Mouse (Mus musculus) heart, embryonic 15.5 days (tissue): ENCODE data around the gene Mmachc. TPM values are rescaled to one million over a fixed set of nuclear protein-coding genes. Genes with fewer than 3 reads are reported as not detected.
"Not testable (repeated sequence)": the region's sequence is repeated elsewhere in the genome, so short reads cannot be mapped to it uniquely, and the experiment has no call there.

Experiments
- ATAC-seq: fragments of 200-750 bp; cut with Nextera tagmentation; replicated peaks from 2 replicates; pipeline ENCODE4 v1.8.0; 2017; ENCODE audit warnings: low read depth, moderate TSS enrichment; ENCODE audit not compliant: insufficient number of reproducible peaks, insufficient read depth, low FRiP score
- H3K27ac ChIP-seq: fragments of 300-500 bp; sonication (generic); 2 replicates; pipeline ENCODE4 v1.5.1; 2015; ENCODE audit warnings: mild to moderate bottlenecking, inconsistent platforms
- H3K27me3 ChIP-seq: fragments of 300-500 bp; sonication (generic); 2 replicates; pipeline ENCODE4 v1.6.1; 2015; ENCODE audit warnings: inconsistent platforms
- H3K36me3 ChIP-seq: fragments of 300-500 bp; sonication (generic); 2 replicates; pipeline ENCODE4 v1.6.1; 2015; ENCODE audit warnings: mild to moderate bottlenecking, inconsistent platforms
- H3K4me1 ChIP-seq: fragments of 300-500 bp; sonication (generic); replicated peaks from 2 replicates; pipeline ENCODE4 v1.6.1; 2015; ENCODE audit warnings: inconsistent platforms
- H3K4me2 ChIP-seq: fragments of 300-500 bp; sonication (generic); 2 replicates; pipeline ENCODE4 v1.6.1; 2015; ENCODE audit warnings: inconsistent platforms, mild to moderate bottlenecking, moderate library complexity
- H3K4me3 ChIP-seq: fragments of 300-500 bp; sonication (generic); 2 replicates; pipeline ENCODE4 v1.5.1; 2015; ENCODE audit warnings: mild to moderate bottlenecking, inconsistent platforms
- H3K9ac ChIP-seq: fragments of 300-500 bp; sonication (generic); 2 replicates; pipeline ENCODE4 v1.6.1; 2015; ENCODE audit warnings: mild to moderate bottlenecking, inconsistent platforms
- H3K9me3 ChIP-seq: fragments of 300-500 bp; sonication (generic); replicated peaks from 2 replicates; pipeline ENCODE4 v1.6.1; 2016; ENCODE audit warnings: inconsistent platforms
- WGBS: fragments of 180-500 bp; shearing (Covaris S2); methylation state at CpG from one replicate; pipeline ENCODE4 v1.1.7; 2015; ENCODE audit warnings: mixed read lengths; 5-methylcytosine and 5-hydroxymethylcytosine counted together
- polyA plus RNA-seq: library from polyadenylated mRNA; unstranded; fragments of >200 nt; fragmentation: Nextera tagmentation; extraction: Ambion mirVana; gene quantifications from 2 replicates; pipeline ENCODE4 v1.2.1, GENCODE M21; 2015

Mmachc gene
- polyA plus RNA-seq, 1 experiment from 2014 or later, result 33.9 TPM

DNA sequence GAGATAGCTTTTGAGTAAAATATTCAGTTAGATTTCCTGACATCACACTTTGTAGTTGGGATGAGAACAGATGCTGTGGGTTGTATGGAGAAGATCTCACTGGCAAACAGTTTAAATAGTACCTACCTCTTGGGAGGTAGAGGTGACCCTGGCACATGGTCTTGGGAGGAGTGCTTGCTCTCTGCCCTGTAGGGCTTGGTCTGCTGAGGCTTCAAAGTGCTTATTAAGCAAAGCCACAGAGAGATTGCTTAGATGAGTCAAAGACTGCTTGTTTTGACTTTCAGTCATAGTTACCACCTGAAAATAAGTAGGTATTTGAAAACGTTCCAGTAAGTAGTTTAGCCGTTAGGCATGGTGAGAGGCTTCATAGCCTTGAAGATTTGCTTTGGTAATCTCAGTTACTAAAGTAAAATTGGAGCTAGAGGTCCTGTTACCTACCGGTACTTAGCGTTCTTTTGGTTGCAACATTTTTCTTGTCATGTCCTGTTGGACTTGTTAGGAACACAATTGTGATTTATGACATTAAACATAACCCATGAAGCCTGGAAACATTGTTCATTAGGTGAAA lies 18.8 kb downstream of the Mmachc start:
- WGBS, result 82% methylated on average over 4 of the region's 4 CpGs
- no peak overlapping the region for H3K9ac ChIP-seq
- H3K9me3 ChIP-seq, result no peaks in the 10 kb centered on the region
- no peaks in the 10 kb centered on the region for H3K27me3 ChIP-seq
- peaks cover 60% of the 10 kb centered on the region for H3K36me3 ChIP-seq
- no peak overlapping the region for H3K4me2 ChIP-seq
- H3K4me3 ChIP-seq, result no peak overlapping the region
- no peak for ATAC-seq
- H3K4me1 ChIP-seq, result peaks cover 22% of the 10 kb centered on the region
- H3K27ac ChIP-seq, result no peak overlapping the region

DNA sequence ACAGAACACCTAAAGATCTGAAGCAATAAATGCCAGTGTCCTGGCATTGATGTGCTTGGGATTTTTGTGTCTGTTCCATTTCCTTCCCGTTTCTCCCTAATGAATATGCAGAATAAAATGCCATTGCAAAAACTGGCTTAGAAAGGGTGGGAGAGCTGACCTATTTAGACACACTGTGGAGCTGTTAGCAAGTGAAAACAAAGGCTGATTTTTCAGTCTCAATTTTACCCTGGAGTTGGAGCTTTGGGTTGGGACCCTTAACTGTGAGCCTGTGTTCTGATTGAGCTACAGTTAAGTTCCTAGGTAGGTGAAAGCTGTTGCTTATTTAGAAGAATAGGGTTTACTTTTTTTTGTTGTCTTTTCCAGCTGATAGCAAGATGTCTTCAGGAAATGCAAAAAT lies 21.2 kb downstream of the Mmachc start:
- H3K4me1 ChIP-seq, result peaks cover 22% of the 10 kb centered on the region
- peak overlapping the region; percentile 90 for H3K9ac ChIP-seq
- peak overlapping the region; percentile 86 for H3K4me3 ChIP-seq
- 32% methylated on average over 1 of the region's 1 CpGs for WGBS
- peak overlapping the region; percentile 76 for H3K4me2 ChIP-seq
- H3K36me3 ChIP-seq, result peaks cover 38% of the 10 kb centered on the region
- H3K9me3 ChIP-seq, result no peaks in the 10 kb centered on the region
- H3K27me3 ChIP-seq, result no peaks in the 10 kb centered on the region
- no peak for ATAC-seq
- no peak overlapping the region for H3K27ac ChIP-seq

DNA sequence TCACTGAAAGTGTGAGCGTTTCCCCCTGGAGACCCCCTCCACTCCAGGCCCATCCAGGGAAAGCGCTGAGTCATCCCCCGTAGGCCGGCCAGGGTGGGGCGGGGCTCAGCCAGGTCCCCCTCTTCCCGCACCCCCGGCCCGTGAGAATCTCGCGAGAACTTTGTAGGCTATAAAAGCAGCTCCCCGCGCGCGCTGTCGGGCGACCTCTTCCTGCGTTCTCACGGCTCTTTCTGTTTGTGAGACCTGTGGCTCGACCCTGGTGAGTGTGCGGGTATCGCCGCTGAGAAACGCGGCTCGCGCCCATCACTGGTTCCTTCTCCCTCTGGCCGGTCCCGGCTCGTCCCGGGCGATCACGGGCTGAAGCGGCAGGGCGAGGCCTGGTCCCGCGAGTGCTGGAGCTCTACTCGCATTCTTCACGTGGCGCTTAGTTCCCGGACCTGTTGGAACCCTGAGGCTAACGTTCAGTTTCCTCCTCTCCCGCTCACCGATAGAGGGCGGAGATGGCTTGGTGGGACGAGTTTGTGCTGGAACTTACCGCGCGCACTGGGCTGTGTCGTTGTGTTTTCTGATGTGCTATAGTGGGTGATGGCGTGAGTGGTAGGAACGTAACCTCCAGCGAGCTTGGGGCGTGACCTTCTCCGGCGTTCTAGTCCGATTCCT lies 22.7 kb downstream of the Mmachc start, which contains the start of gene Prdx1:
Gene Prdx1, plus strand, starts transcription at position 143 of the 660 bp plus-strand sequence.
- under 1% methylated on average over 56 of the region's 56 CpGs for WGBS
- peak; percentile 95 for ATAC-seq
- H3K4me1 ChIP-seq, result peaks cover 22% of the 10 kb centered on the region
- peak within 1 kb of the TSS; percentile 86 for H3K4me3 ChIP-seq
- H3K9me3 ChIP-seq, result no peaks in the 10 kb centered on the region
- H3K4me2 ChIP-seq, result peak within 1 kb of the TSS; percentile 76
- no peaks in the 10 kb centered on the region for H3K27me3 ChIP-seq
- peak within 1 kb of the TSS; percentile 99 for H3K27ac ChIP-seq
- peak within 1 kb of the TSS; percentile 90 for H3K9ac ChIP-seq
- H3K36me3 ChIP-seq, result peaks cover 27% of the 10 kb centered on the region

DNA sequence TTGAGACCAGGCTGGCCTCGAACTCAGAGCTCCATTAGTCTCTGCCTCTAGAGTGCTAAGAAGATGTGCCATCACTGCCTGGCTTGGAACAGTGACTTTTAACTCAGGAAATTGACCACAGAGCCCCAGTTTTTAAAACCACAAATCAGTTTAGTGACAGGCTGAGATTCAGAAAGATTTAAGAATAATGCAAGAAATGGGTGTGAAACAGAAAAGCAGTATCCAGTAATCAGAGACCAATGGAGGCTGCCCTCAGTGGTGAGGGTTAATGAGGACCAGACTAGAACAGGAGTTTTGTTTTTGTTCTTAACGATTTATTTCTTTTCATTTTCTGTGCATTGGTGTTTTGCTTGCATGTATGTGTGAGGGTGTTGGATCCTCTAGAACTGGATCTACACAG lies 23.5 kb downstream of the Mmachc start:
- Histone ChIP-seq H3K4me1 (peaks cover 22% of the 10 kb centered on the region), H3K9me3 (no peaks in the 10 kb centered on the region), H3K36me3 (peaks cover 20% of the 10 kb centered on the region), H3K4me3 (peak overlapping the region; percentile 86), H3K9ac (0 out of 2 replicates have a peak overlapping the region, but pooled peaks have one; percentile 90), H3K4me2 (peak overlapping the region; percentile 76), H3K27me3 (no peaks in the 10 kb centered on the region), H3K27ac (peak overlapping the region; percentile 99)
- WGBS, result 72% methylated on average over 2 of the region's 2 CpGs
- no peak for ATAC-seq

DNA sequence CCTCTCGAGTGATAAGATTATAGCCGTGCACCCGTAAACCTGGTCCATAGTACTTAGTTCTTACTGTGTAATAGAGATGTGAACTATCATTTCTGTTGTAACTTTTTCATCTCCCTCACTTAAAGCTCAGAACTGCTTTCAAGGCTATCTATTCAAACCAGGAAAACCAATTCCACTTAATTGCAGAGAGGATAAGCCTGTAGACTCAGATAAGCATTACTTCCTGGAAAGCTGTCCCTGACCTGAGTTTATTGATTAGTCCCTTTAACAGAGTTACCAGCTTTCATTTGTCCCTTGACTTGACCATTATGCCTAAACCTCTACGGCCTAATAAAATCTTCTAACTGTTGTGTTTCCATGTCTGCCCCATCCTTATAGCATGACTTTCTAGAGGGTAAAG lies 24.2 kb downstream of the Mmachc start:
- no peak overlapping the region for H3K9ac ChIP-seq
- no peak overlapping the region for H3K27ac ChIP-seq
- peaks cover 19% of the 10 kb centered on the region for H3K4me1 ChIP-seq
- H3K4me2 ChIP-seq, result no peak overlapping the region
- no peaks in the 10 kb centered on the region for H3K9me3 ChIP-seq
- peaks cover 13% of the 10 kb centered on the region; the same call in 1 of the 2 replicates for H3K36me3 ChIP-seq
- no peak overlapping the region for H3K4me3 ChIP-seq
- ATAC-seq, result no peak
- 73% methylated on average over 4 of the region's 4 CpGs for WGBS
- H3K27me3 ChIP-seq, result no peaks in the 10 kb centered on the region

DNA sequence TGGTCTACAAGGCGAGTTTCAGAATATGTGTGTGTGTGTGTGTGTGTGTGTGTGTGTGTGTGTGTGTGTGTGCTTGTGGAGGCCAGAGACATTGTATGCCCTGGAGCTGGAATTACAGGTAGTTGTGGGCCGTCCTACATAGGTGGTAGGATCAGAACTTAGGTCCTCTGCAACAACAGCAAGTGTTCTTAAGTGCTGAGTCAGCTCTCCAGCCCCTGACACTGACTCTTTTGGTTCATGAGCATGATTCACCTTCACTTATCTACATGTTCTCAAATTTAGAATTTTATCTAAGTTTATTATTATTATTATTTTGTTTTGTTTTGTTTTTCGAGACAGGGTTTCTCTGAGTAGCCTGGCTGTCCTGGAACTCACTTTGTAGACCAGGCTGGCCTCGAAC lies 27.7 kb downstream of the Mmachc start:
- H3K9ac ChIP-seq, H3K4me1 ChIP-seq, H3K27ac ChIP-seq, H3K4me3 ChIP-seq, ATAC-seq, H3K4me2 ChIP-seq, H3K36me3 ChIP-seq, H3K9me3 ChIP-seq, H3K27me3 ChIP-seq: not testable (repeated sequence)
- WGBS, result 87% methylated on average over 4 of the region's 4 CpGs

DNA sequence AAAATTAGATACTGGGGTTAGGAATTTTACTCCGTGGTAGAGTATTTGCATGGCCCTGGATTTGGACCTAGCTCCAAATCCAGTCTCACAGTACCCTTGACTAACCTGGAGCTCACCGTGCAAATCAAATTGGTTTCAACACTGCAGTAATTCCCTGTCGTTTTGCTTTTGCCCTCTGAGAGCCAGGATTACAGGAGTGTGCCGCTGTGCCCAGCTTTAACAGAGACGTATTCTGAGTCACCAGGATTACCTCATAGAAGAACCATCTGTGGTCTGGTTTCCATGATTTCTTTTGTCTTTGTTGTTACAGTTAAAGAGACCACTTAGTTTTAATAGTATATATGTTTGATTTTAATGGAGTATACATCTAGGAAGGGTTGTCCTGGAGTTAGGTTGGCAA lies 29.1 kb downstream of the Mmachc start:
- Histone ChIP-seq H3K36me3 (no peaks in the 10 kb centered on the region), H3K4me3 (no peak overlapping the region), H3K27me3 (no peaks in the 10 kb centered on the region), H3K4me1 (no peaks in the 10 kb centered on the region), H3K9me3 (no peaks in the 10 kb centered on the region), H3K4me2 (no peak overlapping the region), H3K9ac (no peak overlapping the region), H3K27ac (no peak overlapping the region)
- 45% methylated on average over 5 of the region's 5 CpGs for WGBS
- no peak for ATAC-seq

DNA sequence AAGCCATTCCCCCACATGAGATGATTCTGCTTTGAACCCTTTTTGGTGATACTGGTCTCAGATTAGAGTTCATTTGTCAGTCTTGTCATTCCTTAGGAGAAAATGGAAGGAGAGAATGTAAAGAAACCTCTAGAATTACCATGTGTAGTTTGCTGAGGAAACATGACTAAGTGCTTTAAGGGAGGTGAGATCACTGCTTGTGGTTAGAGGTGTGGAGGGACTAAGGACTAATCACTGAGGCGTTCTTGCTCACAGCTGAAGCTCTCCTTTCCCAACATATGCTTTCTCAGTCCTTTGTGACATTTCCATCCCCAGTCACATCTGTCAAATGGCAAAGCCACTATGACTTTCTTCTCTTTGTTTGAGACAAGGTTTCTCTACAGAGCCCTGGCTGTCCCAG lies 30.4 kb downstream of the Mmachc start:
- no peak overlapping the region for H3K27ac ChIP-seq
- no peaks in the 10 kb centered on the region for H3K36me3 ChIP-seq
- H3K4me3 ChIP-seq, result no peak overlapping the region
- H3K9me3 ChIP-seq, result no peaks in the 10 kb centered on the region
- H3K9ac ChIP-seq, result no peak overlapping the region
- no peaks in the 10 kb centered on the region for H3K27me3 ChIP-seq
- H3K4me1 ChIP-seq, result no peaks in the 10 kb centered on the region; the same call in 1 of the 2 replicates
- ATAC-seq, result no peak
- 74% methylated on average over 1 of the region's 1 CpGs for WGBS
- no peak overlapping the region for H3K4me2 ChIP-seq

DNA sequence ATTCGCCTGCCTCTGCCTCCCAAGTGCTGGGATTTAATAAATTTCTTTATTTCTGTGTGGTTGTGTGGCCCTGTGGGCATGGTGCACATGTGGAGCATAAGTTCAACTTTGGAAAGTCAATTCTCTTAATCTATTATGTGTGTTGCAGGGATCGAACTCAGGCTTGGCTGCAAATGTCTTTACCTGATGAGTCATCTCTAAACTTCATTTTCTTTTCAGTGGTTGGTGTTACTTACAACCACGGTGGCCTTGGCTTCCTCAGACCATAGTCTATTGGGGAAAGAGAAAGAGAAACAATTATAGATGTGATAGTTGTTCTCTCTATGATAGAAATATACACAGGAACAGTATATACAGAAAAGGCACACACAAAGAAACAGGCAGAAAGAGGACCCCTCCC lies 32.2 kb downstream of the Mmachc start:
- no peak for ATAC-seq
- 81% methylated on average over 3 of the region's 3 CpGs for WGBS
- Histone ChIP-seq H3K9ac (no peak overlapping the region), H3K27me3 (no peaks in the 10 kb centered on the region), H3K4me2 (no peak overlapping the region), H3K27ac (no peak overlapping the region), H3K4me1 (no peaks in the 10 kb centered on the region; the same call in 1 of the 2 replicates), H3K9me3 (no peaks in the 10 kb centered on the region), H3K4me3 (no peak overlapping the region), H3K36me3 (no peaks in the 10 kb centered on the region)

DNA sequence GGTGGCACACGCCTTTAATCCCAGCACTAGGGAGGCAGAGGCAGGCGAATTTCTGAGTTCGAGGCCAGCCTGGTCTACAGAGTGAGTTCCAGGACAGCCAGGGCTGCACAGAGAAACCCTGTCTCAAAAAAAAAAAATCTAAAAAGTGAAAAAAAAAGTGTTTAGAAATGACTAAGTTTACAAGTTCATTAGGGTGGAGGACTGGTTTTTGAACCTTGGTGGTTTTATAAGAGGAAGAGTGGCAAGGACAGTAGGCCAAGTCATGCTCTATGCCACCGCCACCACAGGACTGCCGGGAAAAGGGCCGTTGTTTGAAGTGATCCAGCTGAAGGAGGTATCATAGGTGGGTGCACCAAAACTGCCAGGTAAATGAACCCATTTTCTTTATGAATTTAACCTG lies 33.4 kb downstream of the Mmachc start:
- H3K36me3 ChIP-seq, H3K27me3 ChIP-seq, H3K9me3 ChIP-seq, H3K4me3 ChIP-seq, H3K27ac ChIP-seq, ATAC-seq, H3K4me2 ChIP-seq, H3K9ac ChIP-seq, H3K4me1 ChIP-seq: not testable (repeated sequence)
- WGBS, result 87% methylated on average over 6 of the region's 6 CpGs

DNA sequence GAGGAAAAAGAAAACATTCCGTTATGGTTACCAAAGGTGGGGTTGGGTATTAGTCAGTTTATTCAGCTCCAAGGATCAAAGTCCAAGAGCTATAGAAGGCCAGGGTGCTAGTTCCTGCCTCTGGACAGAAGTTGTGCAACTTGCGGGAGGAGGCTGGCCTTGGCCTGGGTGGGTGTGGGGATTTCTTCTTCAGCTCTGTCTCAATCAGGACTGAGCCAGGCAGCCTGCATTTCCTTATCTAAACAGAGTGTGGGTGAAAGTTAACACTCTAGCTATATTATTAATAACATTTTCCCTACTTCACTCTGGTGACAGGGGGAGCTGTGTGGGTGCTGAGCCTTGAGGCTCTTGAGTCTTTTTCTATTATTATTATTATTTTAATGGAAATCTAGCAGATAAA lies 35.4 kb downstream of the Mmachc start:
- no peaks in the 10 kb centered on the region for H3K27me3 ChIP-seq
- H3K4me3 ChIP-seq, result no peak overlapping the region
- H3K27ac ChIP-seq, result no peak overlapping the region
- H3K4me1 ChIP-seq, result no peaks in the 10 kb centered on the region; the same call in 1 of the 2 replicates
- WGBS, result 51% methylated on average over 2 of the region's 2 CpGs
- H3K9ac ChIP-seq, result no peak overlapping the region
- H3K36me3 ChIP-seq, result no peaks in the 10 kb centered on the region
- H3K9me3 ChIP-seq, result no peaks in the 10 kb centered on the region
- H3K4me2 ChIP-seq, result no peak overlapping the region
- ATAC-seq, result no peak

DNA sequence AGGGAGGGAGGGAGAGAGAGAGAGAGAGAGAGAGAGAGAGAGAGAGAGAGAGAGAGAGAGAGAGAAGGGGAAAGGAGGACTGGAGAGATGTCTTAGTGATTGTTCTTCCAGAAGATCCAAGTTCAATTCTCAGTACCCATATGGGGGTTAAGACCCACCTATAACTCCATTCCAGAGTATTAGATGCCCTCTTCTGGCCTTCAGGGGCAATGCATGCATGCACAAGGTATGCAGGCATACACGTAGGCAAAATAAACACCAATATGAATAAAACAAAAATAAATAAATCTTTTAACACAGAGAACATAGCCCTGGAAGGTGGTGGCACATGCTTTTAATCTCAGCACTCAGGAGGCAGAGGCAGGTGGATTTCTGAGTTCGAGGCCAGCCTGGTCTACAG lies 38.9 kb downstream of the Mmachc start:
- WGBS, result 62% methylated on average over 2 of the region's 2 CpGs
- Histone ChIP-seq H3K9ac (no peak overlapping the region), H3K36me3 (no peaks in the 10 kb centered on the region), H3K4me3 (no peak overlapping the region), H3K27ac (no peak overlapping the region), H3K4me1 (no peaks in the 10 kb centered on the region; the same call in 1 of the 2 replicates), H3K9me3 (no peaks in the 10 kb centered on the region), H3K4me2 (no peak overlapping the region), H3K27me3 (no peaks in the 10 kb centered on the region)
- no peak for ATAC-seq
